Mouse (Mus musculus) neural tube, embryonic 10.5 days (tissue): Measurements from ENCODE around the gene Kcna10.

Source experiments
- DNase-seq: peaks from one replicate; pipeline ENCODE4 v3.0.0-alpha.2; 2017; ENCODE audit warnings: low spot score; ENCODE audit errors: extremely low spot score

Kcna10 gene

GRCm38 (mm10) chr3:107239607-107240006, 56.8 kb downstream of the Kcna10 start, which contains the start of gene Prok1:
TSS of gene Prok1 (minus strand) at chr3:107239707.
- no peak for DNase-seq

- no peak for DNase-seq
Observed at GRCm38 (mm10) chr3:107241389-107242094, 58.7 kb downstream of the Kcna10 start.
